Mouse (Mus musculus) CH12.LX (cell line): ENCODE results near the gene Gpnmb. TPM values are rescaled to one million over a fixed set of nuclear protein-coding genes. Genes with fewer than 3 reads are reported as not detected.

Experiments
- DNase-seq: peaks from one replicate; pipeline ENCODE4 v3.0.0-alpha.2; 2013; ENCODE audit errors: extremely low read depth
- H3K27ac ChIP-seq: 2 replicates; pipeline ENCODE4 v1.5.1; 2012; ENCODE audit warnings: low read depth, mild to moderate bottlenecking, control low read depth, moderate library complexity; ENCODE audit not compliant: insufficient read depth
- H3K27me3 ChIP-seq: replicated peaks from 2 replicates; pipeline ENCODE3; 2012; ENCODE audit warnings: inconsistent platforms
- H3K36me3 ChIP-seq, 2 experiments: replicated peaks in 1 of 2; 2 replicates each; pipeline versions ENCODE3 to v1.6.1; 2012; ENCODE audit warnings: inconsistent platforms in 1 of 2, low read length in 1 of 2, mild to moderate bottlenecking in 1 of 2, mixed read lengths in 1 of 2, moderate library complexity in 1 of 2; ENCODE audit not compliant: control insufficient read depth in 1 of 2, insufficient read depth in 1 of 2
- H3K4me1 ChIP-seq, 2 experiments: 2 replicates each; pipeline ENCODE4 v1.6.1; 2012; ENCODE audit warnings: inconsistent platforms in 1 of 2, moderate library complexity in 1 of 2; ENCODE audit not compliant: insufficient read depth in 2 of 2, control insufficient read depth in 1 of 2
- H3K4me2 ChIP-seq: 2 replicates; pipeline ENCODE4 v1.6.1; 2012; ENCODE audit warnings: low read depth, mild to moderate bottlenecking, control low read depth; ENCODE audit not compliant: poor library complexity, insufficient read depth, severe bottlenecking
- H3K4me3 ChIP-seq, 3 experiments: fragments of 150-350 bp in 1 of 3; sonication (generic) in 1 of 3; replicated peaks in 1 of 3; 2 replicates each; pipeline versions ENCODE3 to v1.5.1; 2011 to 2012; ENCODE audit warnings: low read depth in 2 of 3, low read length in 2 of 3, mild to moderate bottlenecking in 2 of 3, moderate library complexity in 2 of 3, control low read depth in 1 of 3, improper control_type of control experiment in 1 of 3, inconsistent platforms in 1 of 3, mixed read lengths in 1 of 3; ENCODE audit not compliant: poor library complexity in 1 of 3
- H3K79me2 ChIP-seq: replicated peaks from 2 replicates; pipeline ENCODE4 v1.6.1; 2012; ENCODE audit warnings: mild to moderate bottlenecking, moderate library complexity; ENCODE audit not compliant: control insufficient read depth, poor library complexity, insufficient read depth, severe bottlenecking; ENCODE audit errors: extremely low read depth
- H3K9ac ChIP-seq: 2 replicates; pipeline ENCODE4 v1.6.1; 2012; ENCODE audit warnings: low read depth, mild to moderate bottlenecking, control low read depth, moderate library complexity; ENCODE audit not compliant: insufficient read depth
- H3K9me3 ChIP-seq: replicated peaks from 2 replicates; pipeline ENCODE3; 2012; ENCODE audit warnings: low read length, inconsistent platforms, mixed read lengths
- BHLHE40 ChIP-seq: IDR thresholded peaks from 2 replicates; pipeline ENCODE4 v1.6.1; 2011; ENCODE audit warnings: mild to moderate bottlenecking, low read depth, low read length, improper control_type of control experiment
- CHD1 ChIP-seq: IDR thresholded peaks from 2 replicates; pipeline ENCODE4 v1.6.1; 2012; ENCODE audit warnings: low read depth, low read length, improper control_type of control experiment, inconsistent platforms
- CTCF ChIP-seq, 2 experiments: IDR thresholded peaks in 1 of 2; conservative IDR thresholded peaks in 1 of 2; 2 replicates each; pipeline ENCODE4 v1.5.1; 2011 to 2012; ENCODE audit warnings: low read depth in 2 of 2, low read length in 2 of 2, improper control_type of control experiment in 1 of 2, inconsistent platforms in 1 of 2, mild to moderate bottlenecking in 1 of 2, moderate library complexity in 1 of 2
- E2F4 ChIP-seq: IDR thresholded peaks from 2 replicates; pipeline ENCODE4 v1.6.1; 2011; ENCODE audit warnings: low read depth, low read length, improper control_type of control experiment; ENCODE audit not compliant: insufficient replicate concordance
- ELF1 ChIP-seq: IDR thresholded peaks from 2 replicates; pipeline ENCODE4 v1.6.1; 2014; ENCODE audit warnings: low read depth, mild to moderate bottlenecking, inconsistent platforms, low read length, improper control_type of control experiment
- ETS1 ChIP-seq: conservative IDR thresholded peaks from 2 replicates; pipeline ENCODE4 v1.6.1; 2012; ENCODE audit warnings: low read depth, mild to moderate bottlenecking, inconsistent platforms, low read length, improper control_type of control experiment, moderate library complexity
- GABPA ChIP-seq: IDR thresholded peaks from 2 replicates; pipeline ENCODE4 v1.6.1; 2012; ENCODE audit warnings: low read depth, low read length, improper control_type of control experiment, inconsistent platforms; ENCODE audit not compliant: insufficient replicate concordance
- HCFC1 ChIP-seq: IDR thresholded peaks from 2 replicates; pipeline ENCODE4 v1.6.1; 2012; ENCODE audit warnings: low read depth, mild to moderate bottlenecking, inconsistent platforms, low read length, improper control_type of control experiment
- IRF4 ChIP-seq: IDR thresholded peaks from 2 replicates; pipeline ENCODE4 v1.6.1; 2014; ENCODE audit warnings: low read depth, mild to moderate bottlenecking, inconsistent platforms, low read length, improper control_type of control experiment
- JUN ChIP-seq: IDR thresholded peaks from 2 replicates; pipeline ENCODE4 v1.6.1; 2011; ENCODE audit warnings: low read depth, mild to moderate bottlenecking, low read length, improper control_type of control experiment, moderate library complexity; ENCODE audit not compliant: insufficient read depth
- MAFK ChIP-seq: IDR thresholded peaks from 2 replicates; pipeline ENCODE4 v1.6.1; 2011; ENCODE audit warnings: low read length, improper control_type of control experiment; ENCODE audit not compliant: insufficient replicate concordance
- MAX ChIP-seq: IDR thresholded peaks from 2 replicates; pipeline ENCODE4 v1.6.1; 2011; ENCODE audit warnings: low read length, improper control_type of control experiment
- MAZ ChIP-seq: IDR thresholded peaks from 2 replicates; pipeline ENCODE4 v1.6.1; 2012; ENCODE audit warnings: low read depth, mild to moderate bottlenecking, inconsistent platforms, low read length, improper control_type of control experiment, moderate library complexity
- MEF2A ChIP-seq: IDR thresholded peaks from 2 replicates; pipeline ENCODE4 v1.6.1; 2014; ENCODE audit warnings: low read depth, mild to moderate bottlenecking, inconsistent platforms, low read length, improper control_type of control experiment, borderline replicate concordance
- MXI1 ChIP-seq: IDR thresholded peaks from 2 replicates; pipeline ENCODE4 v1.6.1; 2011; ENCODE audit warnings: mild to moderate bottlenecking, low read depth, low read length, improper control_type of control experiment
- MYC ChIP-seq: IDR thresholded peaks from 2 replicates; pipeline ENCODE4 v1.6.1; 2011; ENCODE audit warnings: low read depth, mild to moderate bottlenecking, improper control_type of control experiment, low read length
- NELFE ChIP-seq: IDR thresholded peaks from 2 replicates; pipeline ENCODE4 v1.6.1; 2011; ENCODE audit warnings: low read depth, low read length, improper control_type of control experiment
- NRF1 ChIP-seq: IDR thresholded peaks from 2 replicates; pipeline ENCODE4 v1.6.1; 2014; ENCODE audit warnings: low read depth, mild to moderate bottlenecking, inconsistent platforms, low read length, improper control_type of control experiment, moderate library complexity
- PAX5 ChIP-seq: IDR thresholded peaks from 2 replicates; pipeline ENCODE4 v1.6.1; 2012; ENCODE audit warnings: low read length, inconsistent platforms, mixed read lengths
- POLR2A ChIP-seq: IDR thresholded peaks from 2 replicates; pipeline ENCODE4 v1.6.1; 2011; ENCODE audit warnings: low read depth, mild to moderate bottlenecking, improper control_type of control experiment, low read length
- POLR2AphosphoS2 ChIP-seq: IDR thresholded peaks from 2 replicates; pipeline ENCODE4 v1.6.1; 2011; ENCODE audit warnings: low read depth, low read length, improper control_type of control experiment
- RCOR1 ChIP-seq: conservative IDR thresholded peaks from 2 replicates; pipeline ENCODE4 v1.6.1; 2012; ENCODE audit warnings: low read depth, mild to moderate bottlenecking, inconsistent platforms, low read length, improper control_type of control experiment
- SMC3 ChIP-seq: IDR thresholded peaks from 2 replicates; pipeline ENCODE4 v1.6.1; 2011; ENCODE audit warnings: low read depth, low read length, improper control_type of control experiment
- TCF12 ChIP-seq: IDR thresholded peaks from 2 replicates; pipeline ENCODE4 v1.6.1; 2014; ENCODE audit warnings: low read depth, mild to moderate bottlenecking, inconsistent platforms, low read length, improper control_type of control experiment
- UBTF ChIP-seq: IDR thresholded peaks from 2 replicates; pipeline ENCODE4 v1.6.1; 2012; ENCODE audit warnings: low read depth, mild to moderate bottlenecking, inconsistent platforms, low read length, improper control_type of control experiment, moderate library complexity
- USF1 ChIP-seq: IDR thresholded peaks from 2 replicates; pipeline ENCODE4 v1.6.1; 2014; ENCODE audit warnings: low read depth, mild to moderate bottlenecking, inconsistent platforms, low read length, improper control_type of control experiment
- USF2 ChIP-seq: conservative IDR thresholded peaks from 2 replicates; pipeline ENCODE4 v1.6.1; 2011; ENCODE audit warnings: low read depth, low read length, improper control_type of control experiment
- ZC3H11A ChIP-seq: IDR thresholded peaks from 2 replicates; pipeline ENCODE4 v1.6.1; 2012; ENCODE audit warnings: low read depth, mild to moderate bottlenecking, inconsistent platforms, low read length, improper control_type of control experiment
- ZKSCAN1 ChIP-seq: IDR thresholded peaks from 2 replicates; pipeline ENCODE4 v1.6.1; 2012; ENCODE audit warnings: low read depth, inconsistent platforms, low read length, improper control_type of control experiment, borderline replicate concordance
- ZMIZ1 ChIP-seq: IDR thresholded peaks from 2 replicates; pipeline ENCODE4 v1.6.1; 2012; ENCODE audit warnings: low read depth, mild to moderate bottlenecking, inconsistent platforms, low read length, improper control_type of control experiment
- ZNF384 ChIP-seq: IDR thresholded peaks from 2 replicates; pipeline ENCODE4 v1.6.1; 2012; ENCODE audit warnings: low read depth, low read length, improper control_type of control experiment, inconsistent platforms
- dilution Hi-C: fragments of 300-500 bp; cut with MboI; formaldehyde crosslinking; loops from 2 replicates; pipeline ENCODE4 v1.14.3; 2020; ENCODE audit warnings: low sequenced_read_pairs; ENCODE audit not compliant: extremely low pct_unique_long_range_greater_than_20kb, extremely low pct_ligation_motif_present
- in situ Hi-C: fragments of 300-500 bp; cut with MboI; formaldehyde crosslinking; loops from 3 replicates; pipeline ENCODE4 v1.14.3; 2019; ENCODE audit warnings: low sequenced_read_pairs, low pct_ligation_motif_present, low pct_unique_long_range_greater_than_20kb, mixed read lengths
- polyA plus RNA-seq: library from polyadenylated mRNA; unstranded; fragments of >175 nt; gene quantifications from 2 replicates; pipeline ENCODE4 v1.2.1, GENCODE M21; 2012; ENCODE audit warnings: low read depth; ENCODE audit not compliant: insufficient read length
- total RNA-seq, 2 experiments: library from RNA; depleted of rRNA; stranded (reverse); fragments of 300-350 nt in 1 of 2; fragments of >200 nt in 1 of 2; gene quantifications; 2 replicates each; pipeline ENCODE4 v1.2.3; 2012 to 2014

The Gpnmb gene
- total and polyA plus RNA-seq, 3 experiments: 0.24 TPM; not detected in 2

DNA sequence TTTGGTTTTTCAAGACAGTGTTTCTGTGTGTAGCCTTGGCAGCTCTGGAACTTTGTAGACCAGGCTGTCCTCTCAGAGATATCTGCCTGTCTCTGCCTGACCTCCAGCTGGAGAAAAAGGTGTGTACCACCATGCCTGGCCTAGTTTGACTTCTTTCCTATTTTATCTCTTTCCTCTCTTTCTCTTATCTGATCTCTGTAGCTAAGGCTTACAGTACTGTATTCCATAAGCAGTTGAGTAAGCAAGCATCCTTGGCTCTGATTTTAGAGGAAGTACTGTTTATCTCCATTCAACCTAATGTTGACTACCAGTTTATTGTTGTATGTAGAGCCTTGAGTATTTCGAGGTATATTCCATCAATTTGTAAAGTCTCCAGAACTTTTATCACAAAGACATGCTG, 43.0 kb downstream of the Gpnmb start:
- Histone ChIP-seq H3K79me2 (peaks cover 51% of the 10 kb centered on the region), H3K4me2 (no peak overlapping the region), H3K27ac (no peak overlapping the region), H3K27me3 (no peaks in the 10 kb centered on the region), H3K36me3 (peaks cover 23 to 64% of the 10 kb centered on the region in 2 experiments)
- in situ Hi-C loops: loop anchor here (10.0 kb wide), 1 partner anchor 55 kb away; no protein-coding TSS in a partner anchor
- TF ChIP-seq MAZ: no peak
- no peak for TF ChIP-seq USF1
- no peak for TF ChIP-seq PAX5
- no peak for TF ChIP-seq POLR2A
- no peak for TF ChIP-seq NRF1
- TF ChIP-seq GABPA: no peak
- TF ChIP-seq MAX: no peak
- TF ChIP-seq HCFC1: no peak
- TF ChIP-seq JUN: no peak
- TF ChIP-seq NELFE: no peak
- no peak for TF ChIP-seq E2F4
- no peak for TF ChIP-seq USF2
- TF ChIP-seq TCF12: no peak
- no peak for TF ChIP-seq MXI1
- TF ChIP-seq MYC: no peak
- TF ChIP-seq SMC3: no peak
- TF ChIP-seq, all 38 proteins: peak for 0
- dilution Hi-C loops: no loop called here
- DNase-seq: no peak
- Histone ChIP-seq H3K9me3 (no peaks in the 10 kb centered on the region), H3K4me1 (peaks cover 0 to 30% of the 10 kb centered on the region in 2 experiments; a peak in 2 of 4 replicates), H3K9ac (no peak overlapping the region), H3K4me3 (no peak overlapping the region)

DNA sequence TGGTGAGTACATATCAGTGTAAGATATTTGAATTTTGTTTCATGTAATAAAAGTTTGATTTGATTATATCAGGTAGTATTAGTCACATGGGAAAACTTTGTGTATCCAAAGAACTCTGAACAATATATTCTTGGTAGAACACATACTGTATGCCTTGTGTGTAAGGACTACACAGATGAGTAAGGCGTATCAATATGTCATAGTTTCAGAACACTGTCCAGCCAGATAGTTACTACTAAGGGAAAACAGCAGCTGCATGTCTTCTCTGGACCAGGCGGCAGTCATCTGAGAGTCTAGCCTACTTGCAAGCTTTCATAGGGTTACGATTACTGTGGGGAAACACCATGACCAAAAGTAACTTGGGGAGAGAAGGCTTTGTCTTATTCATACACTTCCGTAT, 46.7 kb downstream of the Gpnmb start:
- Histone ChIP-seq H3K79me2 (peaks cover 17% of the 10 kb centered on the region), H3K4me3 (no peak overlapping the region), H3K9me3 (no peaks in the 10 kb centered on the region), H3K27me3 (no peaks in the 10 kb centered on the region), H3K4me1 (peaks cover 0 to 5% of the 10 kb centered on the region in 2 experiments; a peak in 1 of 4 replicates), H3K4me2 (no peak overlapping the region), H3K27ac (no peak overlapping the region; the same call in 1 of the 2 replicates), H3K9ac (no peak overlapping the region), H3K36me3 (peaks cover 51 to 75% of the 10 kb centered on the region in 2 experiments)
- in situ Hi-C loops (no loop called here), dilution Hi-C loops (no loop called here)
- DNase-seq: peak; percentile 31
- no peak for TF ChIP-seq USF2
- TF ChIP-seq NELFE: no peak
- TF ChIP-seq MXI1: peak; percentile 30; the same call in 1 of the 2 replicates
- no peak for TF ChIP-seq CTCF (conservative IDR thresholded peaks at IDR 0.05 in 1 of 2, IDR thresholded peaks at IDR 0.05 in 1 of 2; ENCODE audit: low read depth in 2 of 2, low read length in 2 of 2)
- no peak for TF ChIP-seq HCFC1
- no peak for TF ChIP-seq GABPA
- TF ChIP-seq ELF1: peak; percentile 14; the same call in 1 of the 2 replicates
- TF ChIP-seq NRF1: no peak
- no peak for TF ChIP-seq ZC3H11A
- TF ChIP-seq ETS1: peak; percentile 49
- no peak for TF ChIP-seq POLR2A
- no peak for TF ChIP-seq ZKSCAN1
- TF ChIP-seq MYC: no peak
- TF ChIP-seq IRF4: peak; percentile 81
- no peak for TF ChIP-seq CHD1
- TF ChIP-seq ZNF384: no peak
- TF ChIP-seq BHLHE40: no peak
- no peak for TF ChIP-seq E2F4
- TF ChIP-seq USF1: no peak
- no peak for TF ChIP-seq PAX5
- no peak for TF ChIP-seq MEF2A
- TF ChIP-seq SMC3: no peak
- no peak for TF ChIP-seq TCF12
- TF ChIP-seq UBTF: no peak
- no peak for TF ChIP-seq POLR2AphosphoS2
- no peak for TF ChIP-seq MAX
- TF ChIP-seq RCOR1: no peak
- TF ChIP-seq MAFK: no peak
- no peak for TF ChIP-seq ZMIZ1
